Mouse (Mus musculus): Measurements from ENCODE around the gene Pfdn2.

The Pfdn2 gene

DNA sequence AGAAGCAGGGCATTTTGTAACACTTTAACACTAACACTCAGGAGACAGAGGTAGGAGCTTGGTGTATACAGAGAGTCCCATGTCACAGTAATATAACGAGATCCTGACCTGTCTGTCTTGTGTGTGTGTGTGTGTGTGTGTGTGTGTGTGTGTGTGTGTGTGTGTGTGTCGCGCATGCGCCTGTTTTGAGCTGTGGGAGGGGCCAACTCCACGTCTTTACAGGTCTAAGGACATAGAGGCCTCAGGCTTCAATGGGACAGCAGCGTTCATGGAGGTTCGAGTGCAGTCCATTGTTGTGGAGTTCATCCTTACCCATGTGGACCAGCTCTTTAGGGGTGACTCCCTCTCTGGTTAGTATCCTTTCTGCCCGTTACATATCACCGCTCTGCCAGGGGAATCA is 57.5 kb downstream of the Pfdn2 start:
- DNase-seq (ENCODE audit: extremely low read depth, low read depth), result no peak

DNA sequence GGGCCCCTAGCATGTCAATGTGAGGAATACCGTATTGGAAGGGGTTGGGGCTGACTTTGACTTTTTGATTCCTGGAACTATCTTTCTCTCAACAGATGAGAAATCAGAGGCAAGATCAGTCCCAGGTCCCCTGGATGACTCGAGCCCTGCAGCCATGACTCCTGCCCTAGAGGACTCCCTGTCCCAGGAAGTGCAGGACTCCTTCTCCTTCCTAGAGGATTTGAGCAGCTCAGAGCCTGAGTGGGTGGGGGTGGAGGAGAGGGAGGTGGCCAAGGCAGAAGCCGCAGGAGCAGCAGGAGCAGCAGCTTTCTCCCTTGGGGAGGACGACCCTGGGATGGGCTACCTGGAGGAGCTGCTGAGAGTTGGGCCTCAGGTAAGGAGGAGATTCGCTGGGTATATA is 61.8 kb downstream of the Pfdn2 start:
- no peak for DNase-seq (ENCODE audit: extremely low read depth, low read depth)
